ENCODE assay signal across 9 mouse cellular contexts in genomic region chr4:148249341-148249740, GRCm38 (mm10). TPM values are rescaled to one million over a fixed set of nuclear protein-coding genes. Genes with fewer than 3 reads are reported as not detected.
DNase-seq lines count a peak whose midpoint lies in the region; ATAC-seq lines count a peak whose summit lies in the region.
"Had no signal": no experiment of that assay in that cellular context is flagged by ENCODE, and none has a peak within 500 bp of the region (broad histone marks: within the 10 kb centered on the region; RNA-seq: fewer than 3 reads in every experiment).

No protein-coding gene starts in this region.

- no peak for ATAC-seq in CD4-positive, CD25-positive, alpha-beta regulatory T cell, adult 4 months
- ATAC-seq in erythroid progenitor cell, adult 5-6 weeks (replicated peaks; ENCODE audit: low FRiP score, poor library complexity, severe bottlenecking) = peak; percentile 67

- peak; percentile 20 for DNase-seq in CD4-positive, CD25-positive, alpha-beta regulatory T cell, adult 2 months (ENCODE audit: low read depth, low spot score)
- DNase-seq in layer of hippocampus, adult 11-12 months (ENCODE audit: low spot score) = peak; percentile 28
- no peak for DNase-seq in layer of hippocampus, adult 9-11 months
- DNase-seq in ES-CJ7 (ENCODE audit: low read depth, low spot score) = peak; percentile 31
- no peak for DNase-seq in left cerebral cortex, postnatal 25 days (ENCODE audit: low spot score in 2 of 2)
- no peak for DNase-seq in left cerebral cortex, adult 8-10 months (ENCODE audit: low spot score in 2 of 2)

- intact Hi-C loops in left cerebral cortex, postnatal 25 days (cut with DNase I) = no loop called here

RNA-seq across cellular contexts. Expression of gene Disp3, which starts 38.4 kb away (rescaled TPM):
- polyA plus RNA-seq in CD4-positive, CD25-positive, alpha-beta regulatory T cell, adult 4 months (2017; shearing (Covaris generic)) = not detected
- total RNA-seq in erythroid progenitor cell, adult 5-6 weeks (2015; ENCODE audit: low replicate concordance) = not detected in 2 replicates
- not detected in 2 replicates for total RNA-seq in erythroid progenitor cell, adult 5-6 weeks (2017; ENCODE audit: low replicate concordance)
- 10 to 100 TPM; 25.8 to 29.1 TPM for total RNA-seq in left cerebral cortex, postnatal 25 days (2021)
- 10 to 100 TPM; 23.4 to 28.3 (median 26.2) TPM for total RNA-seq in left cerebral cortex, adult 8-10 months (2022)
- polyA plus RNA-seq: macrophage had no signal

Comparison
In these comparisons a context has a peak if more than half of its experiments do, and no peak if none do; other contexts are left out.
1. DNase-seq: peak in CD4-positive, CD25-positive, alpha-beta regulatory T cell, adult 2 months (single experiment), layer of hippocampus, adult 11-12 months (single experiment) and ES-CJ7 (single experiment); none in layer of hippocampus, adult 9-11 months (single experiment), left cerebral cortex, postnatal 25 days (0 of 2) and left cerebral cortex, adult 8-10 months (0 of 2).
2. RNA of gene Disp3, which starts 38.4 kb away (total RNA-seq): 25.8 to 29.1 TPM in left cerebral cortex, postnatal 25 days and 23.4 to 28.3 TPM in left cerebral cortex, adult 8-10 months; not detected in erythroid progenitor cell, adult 5-6 weeks; every median in the first group is over 10 times any median in the second.